Mouse (Mus musculus) heart, adult 11 months (tissue): Measurements from ENCODE around the gene Abl2.
"Not testable (repeated sequence)": the region's sequence is repeated elsewhere in the genome, so short reads cannot be mapped to it uniquely, and the experiment has no call there.

Experiments used
- DNase-seq: peaks from one replicate; pipeline ENCODE4 v3.0.0; 2022

The Abl2 gene

DNA sequence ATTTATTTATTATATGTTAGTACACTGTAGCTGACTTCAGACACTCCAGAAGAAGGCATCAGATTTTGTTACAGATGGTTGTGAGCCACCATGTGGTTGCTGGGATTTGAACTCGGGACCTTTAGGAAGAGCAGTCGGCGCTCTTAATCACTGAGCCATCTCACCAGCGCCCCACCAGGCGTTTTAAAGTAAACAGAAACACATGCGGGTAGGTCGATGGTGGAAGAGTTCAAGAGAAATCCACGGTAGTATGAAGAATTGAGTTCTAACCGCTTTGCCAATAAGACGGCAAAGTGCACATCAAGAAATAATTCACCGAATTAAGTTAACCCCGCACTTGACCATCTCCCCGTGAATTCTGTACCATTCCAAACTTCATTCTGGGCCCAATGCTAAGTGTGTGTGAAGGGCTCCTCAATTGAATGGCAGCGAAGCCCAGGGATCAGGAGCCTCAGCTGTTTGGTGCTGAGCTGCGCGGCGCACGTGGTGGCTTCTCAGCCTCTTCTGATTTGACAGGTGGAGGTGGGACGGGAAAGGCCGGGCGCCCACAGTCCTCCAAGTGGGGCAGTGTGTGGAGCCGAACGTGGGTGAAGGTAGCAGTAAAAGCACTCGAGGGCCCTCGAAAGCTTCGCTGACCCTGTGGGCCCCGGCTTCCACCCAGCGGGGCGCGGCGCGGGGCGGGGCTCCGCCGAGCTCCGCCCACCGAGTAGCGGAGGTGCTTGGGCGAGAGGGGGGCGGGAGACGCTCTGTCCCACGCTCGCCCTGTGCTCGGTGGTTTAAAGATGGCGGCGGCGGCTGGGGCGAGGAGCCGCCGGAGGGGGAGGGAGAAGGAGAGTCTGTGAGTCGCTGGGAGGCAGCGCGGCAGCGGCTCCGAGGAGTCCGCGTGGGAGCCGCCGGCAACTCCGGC, at the start of gene Abl2:
Gene Abl2 (plus strand): TSS at position 763 of the 907 bp plus-strand sequence.
- DNase-seq: peak; percentile 99

DNA sequence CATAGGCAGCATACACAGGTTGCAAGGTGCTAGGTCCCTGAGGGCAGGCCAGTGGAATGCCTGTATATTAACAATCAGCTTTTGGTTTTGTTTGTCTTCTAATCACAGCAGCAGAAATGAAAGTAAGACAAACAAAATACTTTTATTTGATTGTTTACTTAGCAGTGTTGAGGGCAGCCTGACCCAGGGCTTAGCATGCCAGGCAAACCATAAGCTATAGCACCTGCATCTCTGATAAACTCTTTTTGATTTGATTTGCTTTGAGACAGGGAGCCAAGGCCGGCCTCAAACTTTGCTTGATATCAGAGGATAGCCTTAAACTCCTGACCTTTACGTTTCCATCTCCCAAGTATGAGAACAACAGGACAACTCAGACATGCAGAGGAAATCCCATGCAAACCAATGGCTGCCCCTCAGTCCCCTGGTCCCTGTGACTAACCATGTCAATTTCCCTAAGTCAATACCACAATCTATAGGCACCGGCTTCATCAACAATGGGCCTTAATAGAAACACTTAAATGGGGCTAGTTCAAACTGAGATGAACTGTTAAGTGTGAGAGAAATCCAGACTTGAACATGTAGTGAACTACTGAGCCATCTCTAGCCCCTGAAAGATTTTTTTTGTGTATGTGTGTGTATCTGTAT, 38.3 kb upstream of the Abl2 start:
- DNase-seq: no peak

DNA sequence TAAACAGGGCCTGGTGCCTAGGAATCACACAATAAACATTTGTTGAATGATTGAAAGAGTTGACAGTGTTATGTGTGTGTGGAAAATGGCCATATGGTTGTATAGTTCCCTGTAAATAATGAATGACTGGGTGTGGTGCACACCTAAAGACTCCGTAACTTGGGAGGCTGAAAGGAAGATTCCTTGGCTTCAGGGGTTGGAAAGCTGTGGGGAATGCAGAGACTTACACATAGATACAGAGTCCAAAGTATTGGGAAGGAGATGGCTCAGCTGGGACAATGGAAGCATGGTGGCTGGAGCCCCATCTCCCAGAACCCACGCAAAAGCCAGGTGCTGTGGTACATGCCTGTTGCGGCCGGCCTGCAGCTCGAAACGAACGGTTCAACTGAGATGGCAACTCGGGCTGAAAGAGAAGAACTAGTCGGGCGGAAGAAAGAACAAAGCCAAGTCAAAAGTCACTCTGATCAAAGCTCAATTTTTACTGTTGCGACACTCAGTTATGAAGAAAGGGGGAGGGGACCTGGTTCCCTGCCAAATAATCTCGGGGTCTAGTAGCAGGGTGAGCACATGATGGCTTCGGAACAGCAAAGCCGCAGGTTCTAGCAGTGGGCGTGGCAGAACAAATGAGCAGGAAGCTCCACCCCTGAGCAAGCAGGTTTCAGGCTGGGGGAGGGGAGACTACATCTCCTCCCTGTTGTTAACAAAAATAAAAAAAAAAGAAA, 36.6 kb upstream of the Abl2 start:
- DNase-seq: no peak

DNA sequence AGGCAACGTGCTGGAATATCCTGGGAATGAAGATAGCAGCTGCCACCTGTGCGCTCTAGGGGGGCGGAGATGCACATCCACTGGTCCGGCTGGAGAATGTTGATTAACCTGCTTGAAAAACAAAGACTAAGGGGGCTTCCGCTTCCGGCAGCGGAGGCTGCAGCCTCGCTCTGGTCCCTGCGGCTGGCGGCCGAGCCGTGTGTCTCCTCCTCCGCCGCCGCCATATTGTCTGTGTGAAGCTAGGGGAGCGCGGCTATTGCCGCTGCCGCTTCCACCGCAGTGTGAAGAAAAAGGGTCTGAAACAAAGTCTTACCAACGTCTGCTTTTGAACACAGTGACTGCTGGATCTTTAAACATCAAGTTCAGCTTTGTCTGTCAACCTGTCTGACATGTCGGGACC, 34.7 kb upstream of the Abl2 start, which contains the start of gene Gm10031:
Gene Gm10031 (plus strand): TSS at position 171 of the 400 bp plus-strand sequence.
- not testable (repeated sequence) for DNase-seq

DNA sequence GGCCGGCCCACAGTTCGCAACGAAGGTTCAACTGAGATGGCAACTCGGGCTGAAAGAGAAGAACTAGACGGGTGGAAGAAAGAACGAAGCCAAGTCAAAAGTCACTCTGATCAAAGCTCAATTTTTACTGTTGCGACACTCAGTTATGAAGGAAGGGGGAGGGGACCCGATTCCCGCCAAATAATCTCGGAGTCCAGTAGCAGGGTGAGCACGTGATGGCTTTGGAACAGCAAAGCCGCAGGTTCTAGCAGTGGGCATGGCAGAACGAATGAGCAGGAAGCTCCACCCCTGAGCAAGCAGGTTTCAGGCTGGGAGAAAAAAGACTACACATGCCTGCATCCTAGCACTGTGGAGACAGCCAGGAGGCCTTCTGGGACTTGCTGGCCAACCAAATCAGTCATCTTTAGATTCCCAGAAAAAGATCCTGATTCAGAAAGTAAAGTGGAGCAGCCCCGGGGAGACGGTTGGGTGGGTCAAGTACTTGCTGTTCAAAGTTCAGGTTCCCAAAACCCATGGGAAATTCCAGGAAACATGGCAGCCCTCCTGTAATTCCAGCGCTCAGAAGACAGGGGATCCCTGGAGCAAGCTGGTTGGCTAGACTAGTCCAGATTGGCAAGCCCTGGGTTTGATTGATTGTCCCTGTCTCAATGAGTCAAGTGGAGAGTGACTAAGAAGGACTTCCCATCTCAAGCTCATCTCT, 26.0 kb upstream of the Abl2 start:
- DNase-seq: not testable (repeated sequence)

DNA sequence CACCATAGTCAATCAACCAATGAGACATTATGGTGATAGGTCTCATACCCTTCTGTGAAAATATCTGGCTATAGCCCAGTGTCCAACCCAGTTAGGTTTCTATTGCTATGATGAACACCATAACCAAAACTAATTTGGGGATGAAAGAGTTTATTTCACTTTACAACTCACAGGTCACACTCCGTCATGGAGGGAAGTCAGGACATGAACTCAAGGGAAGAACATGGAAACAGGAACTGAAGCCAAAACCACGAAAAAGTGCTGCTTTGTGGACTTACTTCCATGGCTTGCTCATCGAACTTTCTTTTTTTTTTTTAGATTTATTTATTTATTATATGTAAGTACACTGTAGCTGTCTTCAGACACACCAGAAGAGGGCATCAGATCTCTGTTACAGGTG, 25.1 kb upstream of the Abl2 start:
- no peak for DNase-seq

DNA sequence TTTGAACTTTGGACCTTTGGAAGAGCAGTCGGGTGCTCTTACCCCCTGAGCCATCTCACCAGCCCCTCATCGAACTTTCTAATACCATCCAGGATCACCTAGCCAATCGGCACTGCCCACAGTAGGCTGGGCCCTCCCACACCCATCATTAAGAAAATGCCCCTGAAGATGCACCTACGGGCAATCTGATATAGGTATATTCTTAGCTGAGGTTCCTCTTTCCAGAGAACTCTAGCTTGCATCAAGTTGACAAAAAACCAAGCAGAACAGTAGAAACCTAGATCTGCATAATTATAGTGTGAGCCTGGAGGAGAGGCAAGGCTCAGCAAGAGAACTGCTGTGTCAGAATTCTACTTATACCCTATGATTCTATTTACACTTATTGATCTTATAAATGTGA, 24.7 kb upstream of the Abl2 start:
- no peak for DNase-seq

DNA sequence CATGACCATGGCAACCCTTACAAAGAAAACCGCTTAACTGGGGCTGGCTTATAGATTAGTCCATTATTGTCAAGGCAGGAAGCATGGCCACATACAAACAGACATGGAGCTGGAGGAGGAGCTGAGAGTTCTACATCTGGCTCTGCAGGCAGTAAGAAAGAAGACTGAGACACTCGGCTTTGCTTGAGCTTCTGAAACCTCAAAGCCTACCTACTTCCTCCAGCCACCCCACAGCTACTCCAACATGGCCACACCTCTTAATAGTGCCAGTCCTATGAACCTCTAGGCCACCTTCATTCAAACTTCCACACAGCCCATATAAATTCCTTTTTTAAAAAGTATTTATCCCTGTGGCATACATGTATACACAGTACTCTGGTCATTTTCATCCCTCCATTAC, 21.6 kb upstream of the Abl2 start:
- DNase-seq: no peak

DNA sequence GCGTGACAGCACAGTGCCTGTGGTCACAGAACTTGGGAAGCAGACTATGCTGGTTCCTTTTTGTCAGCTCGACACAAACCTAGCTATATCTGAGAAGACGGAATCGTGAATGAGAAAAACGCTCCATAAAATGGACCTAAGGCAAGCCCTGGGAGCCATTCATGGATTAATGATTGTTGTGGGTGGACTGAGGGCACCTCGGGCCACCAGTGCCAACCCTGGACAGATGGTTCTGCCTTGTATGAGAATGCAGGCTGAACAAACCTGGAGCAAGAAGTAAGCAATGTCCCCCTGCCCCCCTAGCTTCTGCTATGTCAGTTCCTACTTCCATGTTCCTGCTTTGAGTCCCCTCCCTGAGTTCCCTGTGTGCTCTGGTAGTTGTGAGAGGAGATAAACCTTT, 20.9 kb upstream of the Abl2 start:
- DNase-seq: no peak

DNA sequence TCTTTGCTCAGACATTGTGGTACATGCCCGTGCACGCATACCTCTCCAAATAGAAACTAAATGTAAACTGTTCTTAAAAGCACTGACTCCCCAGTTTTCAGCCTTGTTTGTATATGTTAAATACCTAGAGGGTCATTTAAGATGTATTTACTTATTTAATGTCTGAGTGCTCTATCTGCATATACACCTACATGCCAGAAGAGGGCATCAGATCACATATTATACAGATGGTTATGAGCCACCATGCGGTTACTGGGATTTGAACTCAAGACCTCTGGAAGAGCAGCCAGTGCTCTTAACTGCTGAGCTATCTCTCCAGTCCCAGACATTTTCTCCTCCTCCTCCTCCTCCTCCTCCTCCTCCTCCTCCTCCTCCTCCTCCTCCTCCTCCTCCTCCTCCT, 20.2 kb upstream of the Abl2 start:
- no peak for DNase-seq

DNA sequence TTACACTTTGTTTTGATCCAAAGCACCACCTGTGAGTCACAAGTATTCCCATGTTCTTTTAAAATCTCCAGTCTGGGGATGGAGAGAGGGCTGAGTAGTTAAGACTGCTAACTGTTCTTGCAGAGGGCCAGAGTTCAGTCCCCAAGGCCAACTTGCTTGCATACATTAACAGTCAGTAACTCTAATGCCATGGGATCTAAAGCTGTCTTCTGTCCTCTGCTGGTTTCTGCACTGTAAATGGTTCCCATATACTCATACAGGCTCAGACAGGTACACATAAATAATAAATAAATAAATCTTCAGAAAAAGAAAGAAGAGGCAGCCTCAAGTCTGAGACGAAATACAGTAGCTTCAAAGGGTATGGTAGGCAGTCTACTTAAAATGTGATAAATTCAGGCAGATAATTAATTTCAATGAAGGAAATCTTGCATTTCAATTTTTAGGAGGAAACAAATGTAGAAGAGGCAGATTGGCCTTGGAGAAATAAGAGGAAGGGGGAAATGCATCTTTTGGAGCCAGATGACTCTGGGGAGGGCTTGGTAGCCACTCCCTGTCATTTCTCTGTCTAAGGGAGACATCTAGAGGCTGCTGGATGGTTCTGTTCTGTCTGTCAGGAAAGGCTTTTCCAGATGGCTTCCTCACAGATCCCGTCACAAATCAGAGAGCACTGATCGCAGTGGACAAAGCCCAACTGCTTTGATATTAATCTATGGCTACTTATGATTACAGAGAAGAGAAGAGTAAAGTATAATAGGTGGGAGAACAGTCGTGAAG, 18.6 kb upstream of the Abl2 start:
- DNase-seq: no peak

DNA sequence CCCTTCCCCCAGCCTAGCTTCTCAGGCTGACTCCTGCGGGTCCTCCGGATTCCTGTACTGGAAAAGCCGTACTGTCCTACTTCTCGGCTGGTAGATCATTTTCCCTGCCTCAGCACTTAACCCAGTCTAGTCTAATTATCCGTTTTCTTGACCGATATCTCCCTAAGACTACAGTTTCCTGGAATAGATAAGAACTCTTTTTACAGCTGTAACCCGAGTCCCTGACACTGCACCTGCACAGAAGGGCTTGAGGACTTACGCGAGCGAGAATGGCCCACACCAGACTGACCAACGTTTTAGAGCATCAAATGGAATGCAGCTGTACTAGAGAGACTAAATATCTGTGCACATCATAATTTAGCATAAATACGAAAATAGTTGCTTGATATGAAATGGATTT, 14.6 kb upstream of the Abl2 start:
- no peak for DNase-seq

DNA sequence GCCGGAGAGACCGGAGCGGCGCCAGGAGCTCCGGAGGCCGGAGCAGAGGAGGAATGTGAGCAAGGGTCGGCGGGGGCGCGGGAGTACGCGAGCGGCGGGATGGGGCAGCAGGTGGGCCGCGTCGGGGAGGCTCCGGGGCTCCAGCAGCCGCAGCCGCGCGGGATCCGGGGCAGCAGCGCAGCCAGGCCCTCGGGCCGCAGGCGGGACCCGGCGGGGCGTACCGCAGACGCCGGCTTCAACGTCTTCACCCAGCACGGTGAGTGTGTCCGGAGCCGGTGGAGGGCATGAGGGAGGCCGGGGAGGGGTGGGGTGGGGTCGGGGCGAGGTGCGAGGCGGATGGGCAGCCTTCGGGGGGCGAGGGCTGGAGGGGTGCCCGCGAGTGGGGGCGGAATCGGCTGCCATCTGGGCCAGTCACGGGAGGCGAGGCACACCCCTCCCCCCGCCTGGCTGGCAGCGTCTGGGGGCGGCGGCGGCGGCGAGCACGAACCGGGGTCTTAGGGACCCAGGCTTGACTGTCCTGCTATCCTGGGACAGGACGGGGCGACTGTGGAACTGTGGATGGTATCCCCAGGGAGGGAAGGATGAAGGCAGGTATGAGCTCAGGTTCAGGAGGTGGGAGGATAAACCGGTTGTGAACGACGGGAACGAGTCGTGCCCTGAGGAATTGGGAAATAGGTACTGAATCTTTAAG, 509 bp downstream of the Abl2 start:
- DNase-seq: peak; percentile 95

DNA sequence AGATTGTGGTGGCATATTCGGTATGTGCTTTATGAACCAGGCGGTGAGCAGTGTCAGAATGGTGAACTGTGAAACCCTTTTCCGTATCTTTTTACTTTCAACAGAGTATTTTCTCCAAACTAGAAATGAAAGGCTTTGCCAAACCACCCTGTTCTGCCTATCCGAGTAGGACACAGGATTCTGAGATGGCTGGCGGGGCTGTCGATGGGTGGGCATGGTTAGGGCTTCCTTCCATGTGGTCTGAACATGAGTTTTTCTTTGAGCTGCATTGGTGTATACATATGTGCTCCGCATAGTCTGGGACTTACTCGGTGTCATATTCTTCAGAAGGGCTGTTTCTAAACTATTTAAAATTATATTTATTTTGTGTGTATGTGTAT, 1.0 kb downstream of the Abl2 start:
- no peak for DNase-seq

DNA sequence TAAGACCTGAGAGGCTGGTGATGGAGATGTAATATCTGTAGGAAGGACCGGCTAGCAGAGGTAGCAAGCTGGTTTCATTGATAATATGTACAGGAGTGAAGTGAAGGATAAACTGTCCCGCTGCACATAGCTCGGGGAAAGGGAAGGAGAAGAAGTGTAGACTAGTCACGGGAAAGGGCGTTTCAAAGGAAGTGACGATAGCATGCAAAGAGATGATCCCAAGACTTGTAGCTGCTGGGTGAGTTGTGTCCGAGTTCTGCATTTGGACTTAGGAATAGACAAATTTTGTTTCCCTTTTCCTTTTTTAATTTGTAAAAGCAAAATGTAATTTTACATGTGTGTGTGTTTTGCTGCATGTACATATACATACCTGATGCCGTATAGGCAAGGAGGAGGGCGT, 1.9 kb downstream of the Abl2 start:
- DNase-seq: peak; percentile 93

DNA sequence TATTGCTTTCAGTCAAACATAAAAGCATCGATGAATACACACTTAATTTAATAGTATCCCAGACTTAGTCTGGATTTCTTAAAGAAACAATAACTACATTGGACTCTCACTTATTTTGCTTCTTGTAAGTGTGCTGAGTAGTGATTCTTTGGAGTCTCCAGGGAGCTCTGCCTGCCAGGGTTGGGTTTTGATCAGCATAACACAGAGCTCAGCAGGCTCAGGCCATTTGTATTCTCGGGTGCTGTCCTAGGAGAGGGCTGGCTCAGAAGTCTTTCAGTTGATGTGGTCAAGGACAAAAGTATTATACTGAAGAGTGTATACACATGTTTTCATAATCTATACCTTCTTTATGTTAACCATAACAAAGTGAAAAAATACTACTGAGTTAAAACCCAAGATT, 6.7 kb downstream of the Abl2 start:
- DNase-seq: no peak

DNA sequence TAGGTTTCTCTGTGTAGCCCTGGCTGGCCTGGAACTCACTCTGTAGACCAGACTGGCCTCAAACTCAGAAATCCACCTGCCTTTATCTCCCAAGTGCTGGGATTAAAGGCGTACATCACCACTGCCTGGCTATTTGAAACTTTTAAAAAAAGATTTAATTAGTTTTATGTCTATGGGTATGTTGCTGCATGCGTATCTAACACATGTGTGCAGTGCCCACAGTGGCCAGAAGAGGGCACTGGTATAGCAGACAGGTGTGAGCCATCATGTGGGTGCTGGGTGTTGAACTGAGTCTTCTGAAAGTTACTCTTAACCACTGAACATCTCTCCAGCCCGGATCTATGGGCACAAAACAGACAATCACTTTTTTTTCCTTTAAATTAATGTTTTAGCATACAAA, 7.5 kb downstream of the Abl2 start:
- DNase-seq: no peak

DNA sequence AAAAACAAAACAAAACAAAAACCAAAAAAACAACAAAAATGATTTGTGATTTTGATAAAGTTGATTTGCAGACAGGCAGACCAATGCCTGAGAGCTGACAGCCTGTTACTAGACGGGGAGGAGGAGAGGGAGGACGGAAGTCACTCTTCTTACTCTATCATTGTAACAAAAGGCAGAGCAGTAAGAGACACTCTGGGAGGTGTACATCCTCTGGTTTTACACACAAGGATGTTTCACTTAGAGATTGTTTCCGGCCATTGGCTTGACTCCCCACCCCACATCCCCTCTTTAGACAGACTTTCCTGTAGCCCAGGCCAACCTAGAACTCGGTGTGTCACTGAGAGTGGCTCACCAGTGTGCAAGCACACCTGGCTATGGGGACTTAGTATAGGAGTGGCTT, 11.0 kb downstream of the Abl2 start:
- no peak for DNase-seq

DNA sequence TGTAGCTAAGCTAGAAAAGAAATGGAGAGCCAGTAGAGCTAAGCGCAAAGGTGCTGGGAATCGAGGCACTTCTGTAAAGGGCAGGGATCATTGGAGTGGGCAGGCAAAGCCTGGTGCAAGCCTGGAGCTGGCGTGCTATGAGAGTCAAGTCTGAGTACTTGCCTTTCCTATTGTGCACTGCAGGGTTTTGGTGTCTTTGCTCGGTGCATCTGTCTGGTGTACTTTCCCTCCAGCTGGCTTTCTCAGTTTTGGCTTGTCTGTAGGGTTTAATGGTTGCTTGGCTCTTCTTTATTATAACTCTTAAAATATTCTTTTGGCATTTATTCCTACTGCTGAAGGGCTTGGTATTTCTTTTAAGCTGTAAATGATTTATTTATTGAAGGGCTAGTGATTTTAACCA, 14.4 kb downstream of the Abl2 start:
- no peak for DNase-seq

DNA sequence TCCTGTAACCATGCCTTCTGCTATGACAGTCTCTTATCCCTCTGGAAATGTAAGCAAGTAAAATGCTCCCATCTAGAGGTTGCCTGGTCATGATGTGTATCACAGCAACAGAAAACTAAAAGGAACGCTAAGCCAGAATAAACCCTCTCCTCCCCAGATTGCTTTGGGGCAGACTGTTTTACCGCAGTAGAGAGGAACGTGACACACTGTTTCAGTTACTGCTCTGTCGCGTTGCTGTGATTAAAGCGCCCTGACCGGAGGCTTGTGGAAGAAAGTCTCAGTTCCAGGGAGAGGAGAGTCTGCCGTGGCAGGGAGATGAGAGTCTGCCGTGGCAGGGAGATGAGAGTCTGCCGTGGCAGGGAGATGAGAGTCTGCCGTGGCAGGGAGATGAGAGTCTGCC, 22.6 kb downstream of the Abl2 start:
- no peak for DNase-seq

DNA sequence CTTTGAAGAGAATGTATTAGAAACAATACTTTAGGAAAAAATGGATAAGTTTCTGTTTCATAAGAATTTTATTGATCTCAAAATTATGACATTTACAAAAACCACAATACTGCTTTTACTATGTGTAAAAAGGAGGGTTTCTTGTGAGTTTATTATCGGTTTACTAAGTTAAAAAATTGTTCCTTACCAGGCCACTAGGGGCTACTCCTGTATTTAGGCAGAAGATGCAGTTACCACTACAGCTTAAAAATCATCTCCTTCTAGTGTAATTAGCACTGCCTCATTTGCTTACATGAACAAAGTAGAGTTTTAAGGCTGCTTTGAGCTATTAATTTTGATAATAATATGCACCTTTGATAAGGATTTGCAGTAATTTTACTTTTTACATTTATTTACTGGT, 25.6 kb downstream of the Abl2 start:
- no peak for DNase-seq

DNA sequence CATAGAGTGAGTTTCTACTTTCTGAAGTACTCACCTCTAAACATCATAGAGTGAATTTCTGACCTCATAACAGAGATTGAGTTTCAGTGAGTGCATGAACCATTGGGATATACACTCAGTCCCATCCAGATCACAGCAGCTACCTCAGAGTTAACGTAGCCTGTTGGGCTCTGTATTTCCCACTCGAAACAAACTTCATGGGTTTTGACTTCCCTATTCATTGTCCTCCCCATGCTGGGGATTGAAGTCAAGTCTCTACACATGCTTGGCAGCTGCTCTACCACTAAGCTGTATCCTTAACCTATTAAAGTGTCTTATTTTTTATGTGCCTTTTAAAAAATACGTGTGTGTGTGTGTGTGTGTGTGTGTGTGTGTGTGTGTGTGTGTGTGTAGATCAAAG, 26.9 kb downstream of the Abl2 start:
- DNase-seq: peak; percentile 60
